ENCODE assay signal across 26 mouse cellular contexts in the genomic region with DNA sequence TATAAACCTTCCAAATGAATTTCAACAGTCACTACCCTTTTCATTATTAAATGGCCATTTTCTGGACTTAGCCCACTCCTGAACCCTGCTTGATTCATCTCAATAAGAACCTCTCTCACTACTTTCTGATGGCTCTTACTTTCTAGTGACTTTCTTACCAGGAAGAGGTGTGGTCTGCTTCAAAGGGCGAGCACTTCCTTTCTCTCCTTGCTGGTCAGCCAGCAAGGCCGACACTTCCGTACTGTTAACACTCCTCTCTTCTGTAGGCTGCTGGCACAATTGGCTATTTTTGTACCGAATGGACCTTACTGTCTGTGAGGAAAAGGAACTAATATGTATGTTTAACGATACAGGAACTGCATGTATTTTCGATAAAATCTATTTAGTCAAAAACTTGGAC.
DNase-seq lines count a peak whose midpoint lies in the region; ATAC-seq lines count a peak whose summit lies in the region.
"Had no signal": no experiment of that assay in that cellular context is flagged by ENCODE, and none has a peak within 500 bp of the region (broad histone marks: within the 10 kb centered on the region; RNA-seq: fewer than 3 reads in every experiment).

No protein-coding gene starts in this region.

- no peak overlapping the region for H3K9ac ChIP-seq in kidney, embryonic 15.5 days
- no peak overlapping the region for H3K9ac ChIP-seq in intestine, embryonic 15.5 days
- H3K9ac ChIP-seq: forebrain, postnatal 0 days; liver, postnatal 0 days; neural tube, embryonic 12.5 days had no signal

- H3K4me3 ChIP-seq in kidney, embryonic 15.5 days (replicated peaks) = no peak overlapping the region
- no peak overlapping the region for H3K4me3 ChIP-seq in intestine, embryonic 15.5 days (replicated peaks)
- H3K4me3 ChIP-seq: forebrain, embryonic 10.5 days; left cerebral cortex, adult 2 months; neural tube, embryonic 12.5 days had no signal

- H3K36me3 ChIP-seq in kidney, embryonic 15.5 days = no peaks in the 10 kb centered on the region
- no peaks in the 10 kb centered on the region for H3K36me3 ChIP-seq in intestine, embryonic 15.5 days
- H3K36me3 ChIP-seq: forebrain, embryonic 10.5 days; neural tube, embryonic 12.5 days had no signal

- no peak overlapping the region for H3K27ac ChIP-seq in kidney, embryonic 15.5 days
- no peak overlapping the region for H3K27ac ChIP-seq in intestine, embryonic 15.5 days
- H3K27ac ChIP-seq: forebrain, embryonic 10.5 days; hindbrain, postnatal 0 days; left cerebral cortex, adult 2 months; neural tube, embryonic 12.5 days had no signal

- DNase-seq in CD4-positive, CD25-positive, alpha-beta regulatory T cell, adult 2 months (ENCODE audit: low read depth, low spot score) = peak; percentile 7
- no peak for DNase-seq in kidney, adult 18-20 months
- peak; percentile 52 for DNase-seq in 416B (ENCODE audit: low read depth)
- no peak for DNase-seq in cerebellum, adult 18-20 months
- DNase-seq: adrenal gland, postnatal 25 days; cerebellum, adult 11 months; cerebellum, postnatal 25 days; forebrain, postnatal 0 days; heart, postnatal 4 days; kidney, adult 8-10 months; kidney, postnatal 4 days; layer of hippocampus, adult 9-11 months; left cerebral cortex, postnatal 4 days; liver; liver, postnatal 0 days; right cerebral cortex, adult 18-20 months; thymus, postnatal 14 days had no signal

- H3K27me3 ChIP-seq in kidney, embryonic 15.5 days = no peaks in the 10 kb centered on the region
- H3K27me3 ChIP-seq in intestine, embryonic 15.5 days (replicated peaks) = no peaks in the 10 kb centered on the region
- H3K27me3 ChIP-seq: neural tube, embryonic 12.5 days had no signal

- H3K9me3 ChIP-seq in kidney, embryonic 15.5 days (replicated peaks) = no peaks in the 10 kb centered on the region
- H3K9me3 ChIP-seq in intestine, embryonic 15.5 days = no peaks in the 10 kb centered on the region
- H3K9me3 ChIP-seq: forebrain, embryonic 10.5 days; neural tube, embryonic 12.5 days had no signal

- H3K4me2 ChIP-seq in kidney, embryonic 15.5 days = no peak overlapping the region
- no peak overlapping the region for H3K4me2 ChIP-seq in intestine, embryonic 15.5 days (replicated peaks)
- H3K4me2 ChIP-seq: midbrain, embryonic 11.5 days; neural tube, embryonic 12.5 days had no signal

- H3K4me1 ChIP-seq in kidney, embryonic 15.5 days = no peaks in the 10 kb centered on the region
- H3K4me1 ChIP-seq in intestine, embryonic 15.5 days (replicated peaks) = no peaks in the 10 kb centered on the region
- H3K4me1 ChIP-seq: forebrain, embryonic 10.5 days; neural tube, embryonic 12.5 days had no signal

- ATAC-seq in CD4-positive, CD25-positive, alpha-beta regulatory T cell, adult 4 months = no peak
- 0 out of 2 replicates have a peak, but pooled peaks have one; percentile 4 for ATAC-seq in kidney, embryonic 15.5 days (replicated peaks; ENCODE audit: low FRiP score)
- peak; percentile 60; the same call in 1 of the 2 replicates for ATAC-seq in megakaryocyte, adult 5-6 weeks (ENCODE audit: poor library complexity, severe bottlenecking)
- no peak for ATAC-seq in intestine, embryonic 15.5 days
- ATAC-seq: forebrain, postnatal 0 days; hindbrain, postnatal 0 days; liver, postnatal 0 days had no signal

- WGBS in kidney, embryonic 15.5 days = 65% methylated on average over 6 of the region's 6 CpGs
- 73% methylated on average over 6 of the region's 6 CpGs for WGBS in intestine, embryonic 15.5 days

Comparison
In these comparisons a context has a peak if more than half of its experiments do, and no peak if none do; other contexts are left out.
1. DNase-seq: peak in CD4-positive, CD25-positive, alpha-beta regulatory T cell, adult 2 months (single experiment) and 416B (single experiment); none in kidney, adult 18-20 months (single experiment) and cerebellum, adult 18-20 months (0 of 2).
2. ATAC-seq: peak in kidney, embryonic 15.5 days (single experiment) and megakaryocyte, adult 5-6 weeks (single experiment); none in CD4-positive, CD25-positive, alpha-beta regulatory T cell, adult 4 months (single experiment) and intestine, embryonic 15.5 days (single experiment).